Mouse (Mus musculus) right cerebral cortex, postnatal 4 days (tissue): ENCODE measurements at regions not wholly inside any gene's neighbourhood (a gene's known extent, or its start where the extent isn't known, plus 50 kb on each side); places are given as distances from the start of the nearest gene placed in this dataset.
A peak's percentile ranks its signal among the peaks of the same experiment; 100 is the strongest.

Experiments
- DNase-seq: peaks from one replicate; pipeline ENCODE4 v3.0.0-alpha.2; 2022

GRCm38 (mm10) chr14:105706756-105707155 is 189.9 kb downstream of the Spry2 start:
- no peak for DNase-seq

- DNase-seq = no peak
Measured at GRCm38 (mm10) chr14:105698616-105699015, 198.0 kb downstream of the Spry2 start.

- no peak for DNase-seq
Measured at GRCm38 (mm10) chr14:105698086-105698485, 198.5 kb downstream of the Spry2 start.

GRCm38 (mm10) chr14:105697398-105697797 is 199.2 kb downstream of the Spry2 start:
- no peak for DNase-seq

- no peak for DNase-seq
Measured at GRCm38 (mm10) chr14:105694969-105695368, 201.7 kb downstream of the Spry2 start.

GRCm38 (mm10) chr14:105693713-105694112 is 202.9 kb downstream of the Spry2 start:
- DNase-seq = no peak

GRCm38 (mm10) chr14:105684826-105685465 is 211.7 kb downstream of the Spry2 start:
- no peak for DNase-seq

- no peak for DNase-seq
Measured at GRCm38 (mm10) chr14:105684329-105684728, 212.3 kb downstream of the Spry2 start.

GRCm38 (mm10) chr14:105676646-105676930 is 220.0 kb downstream of the Spry2 start:
- no peak for DNase-seq

GRCm38 (mm10) chr14:105675801-105676645 is 220.6 kb downstream of the Spry2 start:
- no peak for DNase-seq

GRCm38 (mm10) chr14:105675006-105675405 is 221.6 kb downstream of the Spry2 start:
- no peak for DNase-seq

GRCm38 (mm10) chr14:105668969-105669368 is 227.7 kb downstream of the Spry2 start:
- DNase-seq = peak; percentile 27

- DNase-seq = no peak
Measured at GRCm38 (mm10) chr14:105664671-105665198, 231.9 kb downstream of the Spry2 start.

GRCm38 (mm10) chr14:105663472-105663871 is 233.1 kb downstream of the Spry2 start:
- DNase-seq = no peak

GRCm38 (mm10) chr14:105662839-105663238 is 233.8 kb downstream of the Spry2 start:
- no peak for DNase-seq

- DNase-seq = no peak
Measured at GRCm38 (mm10) chr14:105658316-105658715, 238.3 kb downstream of the Spry2 start.

- no peak for DNase-seq
Measured at GRCm38 (mm10) chr14:105647166-105647565, 249.5 kb downstream of the Spry2 start.

- no peak for DNase-seq
Measured at GRCm38 (mm10) chr14:105644428-105644827, 252.2 kb downstream of the Spry2 start.

GRCm38 (mm10) chr14:105643285-105643957 is 253.2 kb downstream of the Spry2 start:
- DNase-seq = no peak

- DNase-seq = no peak
Measured at GRCm38 (mm10) chr14:105632335-105632734, 264.3 kb downstream of the Spry2 start.

GRCm38 (mm10) chr14:105631681-105632031 is 265.0 kb downstream of the Spry2 start:
- peak; percentile 25 for DNase-seq

- DNase-seq = peak; percentile 37
Measured at GRCm38 (mm10) chr14:105630867-105631680, 265.5 kb downstream of the Spry2 start.

- no peak for DNase-seq
Measured at GRCm38 (mm10) chr14:105630444-105630843, 266.2 kb downstream of the Spry2 start.
